15 mouse cellular contexts compared by ENCODE assay signal in the genomic region with DNA sequence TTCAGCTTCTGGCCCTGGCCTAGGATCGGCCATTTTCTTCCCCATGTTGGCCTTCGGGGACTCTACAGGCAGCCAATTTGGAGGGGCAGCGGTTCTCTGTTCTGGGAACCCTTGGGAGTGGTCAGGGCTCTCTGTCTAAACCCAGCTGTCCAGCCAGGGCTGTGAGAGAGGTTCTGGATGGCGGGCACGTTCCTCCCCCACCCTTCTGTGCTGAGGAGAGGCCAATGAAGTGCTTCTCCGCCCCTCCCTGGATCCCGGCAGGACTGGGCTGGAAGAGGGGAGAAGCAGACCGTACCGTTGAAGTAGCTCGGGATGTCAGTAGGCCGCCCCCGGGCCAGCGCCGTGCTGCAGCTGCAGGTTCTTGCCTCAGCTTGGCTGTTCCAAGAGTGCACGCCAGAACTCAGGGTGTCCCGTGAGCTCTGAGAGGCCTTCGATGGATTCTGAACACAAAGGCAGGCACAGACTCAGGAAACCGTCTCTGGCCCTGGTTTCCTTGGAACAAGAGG. TPM values are rescaled to one million over a fixed set of nuclear protein-coding genes. Genes with fewer than 3 reads are reported as not detected.
DNase-seq lines count a peak whose midpoint lies in the region; ATAC-seq and TF ChIP-seq lines count a peak whose summit lies in the region.
"Had no signal": no experiment of that assay in that cellular context is flagged by ENCODE, and none has a peak within 500 bp of the region (broad histone marks: within the 10 kb centered on the region; RNA-seq: fewer than 3 reads in every experiment).

No protein-coding gene starts in this region.

- TF ChIP-seq CTCF in cortical plate, adult 2 months (IDR thresholded peaks at IDR 0.05; ENCODE audit: extremely low read depth, insufficient read depth, low read length) = no peak

- DNase-seq in kidney, postnatal 4 days = no peak
- DNase-seq in gastrocnemius, postnatal 36 days = peak; percentile 50 to 57
- DNase-seq in limb, embryonic 14.5 days (ENCODE audit: low spot score) = no peak
- no peak for DNase-seq in c-Kit-positive CD71-positive TER-119-positive erythroid progenitor cells, embryonic 14.5 days (ENCODE audit: low spot score)
- no peak for DNase-seq in retina, postnatal 1 day
- no peak for DNase-seq in layer of hippocampus, postnatal 25 days (ENCODE audit: extremely low spot score in 1 of 2, low spot score in 1 of 2)
- DNase-seq: lung, postnatal 14 days; right cerebral cortex, postnatal 14 days; thymus, postnatal 14 days had no signal

- no peaks in the 10 kb centered on the region for H3K9me3 ChIP-seq in kidney, embryonic 15.5 days (replicated peaks)
- H3K9me3 ChIP-seq in limb, embryonic 14.5 days (ENCODE audit: control insufficient read depth, low read length) = no peaks in the 10 kb centered on the region
- H3K9me3 ChIP-seq: embryonic facial prominence, embryonic 12.5 days; hindbrain, embryonic 15.5 days had no signal

- intact Hi-C loops in gastrocnemius, postnatal 36 days (cut with DNase I) = no loop called here

- no peak for ATAC-seq in kidney, embryonic 15.5 days (replicated peaks; ENCODE audit: low FRiP score)
- no peak for ATAC-seq in limb, embryonic 14.5 days (ENCODE audit: low FRiP score, low read depth)
- ATAC-seq: activated CD4-positive, CD25-positive, alpha-beta regulatory T cell, adult 4 months had no signal

- no peak for TF ChIP-seq POLR2A in cortical plate, adult 2 months (IDR thresholded peaks at IDR 0.05; ENCODE audit: extremely low read depth, insufficient read depth, low read length)
- TF ChIP-seq POLR2A in limb, embryonic 14.5 days (IDR thresholded peaks at IDR 0.05; ENCODE audit: borderline replicate concordance, extremely low read depth, insufficient read depth, insufficient read length) = no peak

- H3K4me3 ChIP-seq in kidney, embryonic 15.5 days (replicated peaks) = no peak overlapping the region
- H3K4me3 ChIP-seq in cortical plate, adult 2 months (ENCODE audit: insufficient read depth, low read length) = no peak overlapping the region
- H3K4me3 ChIP-seq in limb, embryonic 14.5 days (replicated peaks; ENCODE audit: low read length) = no peak overlapping the region
- H3K4me3 ChIP-seq: embryonic facial prominence, embryonic 12.5 days; hindbrain, embryonic 15.5 days; myocyte had no signal

- no peaks in the 10 kb centered on the region for H3K27me3 ChIP-seq in kidney, embryonic 15.5 days
- H3K27me3 ChIP-seq in limb, embryonic 14.5 days (ENCODE audit: control insufficient read depth, insufficient read depth, low read length) = no peaks in the 10 kb centered on the region
- H3K27me3 ChIP-seq: hindbrain, embryonic 15.5 days had no signal

- WGBS in kidney, embryonic 15.5 days = 58% methylated on average over 18 of the region's 18 CpGs
- 63% methylated on average over 18 of the region's 18 CpGs for WGBS in limb, embryonic 14.5 days

- H3K9ac ChIP-seq in kidney, embryonic 15.5 days = no peak overlapping the region
- no peak overlapping the region for H3K9ac ChIP-seq in limb, embryonic 14.5 days (ENCODE audit: low read depth, low read length, severe bottlenecking)
- H3K9ac ChIP-seq: embryonic facial prominence, embryonic 12.5 days; hindbrain, embryonic 15.5 days had no signal

- H3K4me2 ChIP-seq in kidney, embryonic 15.5 days = no peak overlapping the region
- H3K4me2 ChIP-seq in limb, embryonic 14.5 days (replicated peaks; ENCODE audit: low read depth, low read length, severe bottlenecking) = no peak overlapping the region
- H3K4me2 ChIP-seq: embryonic facial prominence, embryonic 12.5 days; hindbrain, embryonic 15.5 days had no signal

- H3K4me1 ChIP-seq in kidney, embryonic 15.5 days = 0 out of 2 replicates have a peak, but pooled peaks cover 8% of the 10 kb centered on the region
- H3K4me1 ChIP-seq in cortical plate, adult 2 months (ENCODE audit: control insufficient read depth, insufficient read depth, low read length) = peaks cover 3% of the 10 kb centered on the region
- H3K4me1 ChIP-seq in limb, embryonic 14.5 days (ENCODE audit: control insufficient read depth, insufficient read depth, low read length) = no peaks in the 10 kb centered on the region
- H3K4me1 ChIP-seq: hindbrain, embryonic 15.5 days had no signal

- H3K36me3 ChIP-seq in kidney, embryonic 15.5 days = peaks cover 84% of the 10 kb centered on the region
- peaks cover 75% of the 10 kb centered on the region for H3K36me3 ChIP-seq in limb, embryonic 14.5 days (ENCODE audit: control insufficient read depth, insufficient read depth, low read length)

- H3K27ac ChIP-seq in kidney, embryonic 15.5 days = peak overlapping the region; percentile 4; the same call in 1 of the 2 replicates
- H3K27ac ChIP-seq in cortical plate, adult 2 months (ENCODE audit: insufficient read depth, low read length) = peak overlapping the region; percentile 2; the same call in 1 of the 2 replicates
- 0 out of 2 replicates have a peak overlapping the region, but pooled peaks have one; percentile 13 for H3K27ac ChIP-seq in limb, embryonic 14.5 days (replicated peaks; ENCODE audit: low read depth, low read length)
- H3K27ac ChIP-seq: embryonic facial prominence, embryonic 12.5 days; hindbrain, embryonic 15.5 days had no signal

RNA-seq across cellular contexts. Expression of a gene that starts 5.8 kb away (rescaled TPM):
- polyA plus RNA-seq in kidney, embryonic 15.5 days (2015; fragmentation: Nextera tagmentation; extraction: Ambion mirVana) = not detected in 2 replicates
- polyA plus RNA-seq in cortical plate, adult 2 months (2012; rRNA removed) = 2.5 and 2.9 TPM in 2 replicates
- total RNA-seq in gastrocnemius, postnatal 36 days (2021) = not detected
- not detected in 2 replicates for polyA plus RNA-seq in limb, embryonic 14.5 days (2012; rRNA removed)
- not detected in 2 replicates for polyA plus RNA-seq in limb, embryonic 14.5 days (2014; fragmentation: Nextera tagmentation; extraction: Ambion mirVana)
- 1 to 10 TPM in 1 of 2 experiments, under 1 TPM in 1; 0.81 to 1.7 TPM for total RNA-seq in layer of hippocampus, postnatal 25 days (2021)
- polyA plus RNA-seq: activated CD4-positive, CD25-positive, alpha-beta regulatory T cell, adult 4 months; embryonic facial prominence, embryonic 12.5 days had no signal

RNA-seq across cellular contexts. Expression of a gene that starts 15.6 kb away (rescaled TPM):
- polyA plus RNA-seq in kidney, embryonic 15.5 days (2015; fragmentation: Nextera tagmentation; extraction: Ambion mirVana) = 0.19 and 0.42 TPM in 2 replicates
- 4.2 and 6.4 TPM in 2 replicates for polyA plus RNA-seq in cortical plate, adult 2 months (2012; rRNA removed)
- total RNA-seq in gastrocnemius, postnatal 36 days (2021) = not detected
- 0.56 and 0.57 TPM in 2 replicates for polyA plus RNA-seq in limb, embryonic 14.5 days (2012; rRNA removed)
- polyA plus RNA-seq in limb, embryonic 14.5 days (2014; fragmentation: Nextera tagmentation; extraction: Ambion mirVana) = 0.88 and 1.5 TPM in 2 replicates
- 1 to 10 TPM; 1.1 to 1.5 TPM for total RNA-seq in layer of hippocampus, postnatal 25 days (2021)
- polyA plus RNA-seq: activated CD4-positive, CD25-positive, alpha-beta regulatory T cell, adult 4 months; myocyte had no signal

RNA-seq across cellular contexts. Expression of a gene that starts 43.3 kb away (rescaled TPM):
- 4.3 and 4.9 TPM in 2 replicates for polyA plus RNA-seq in kidney, embryonic 15.5 days (2015; fragmentation: Nextera tagmentation; extraction: Ambion mirVana)
- polyA plus RNA-seq in cortical plate, adult 2 months (2012; rRNA removed) = 2.8 and 3.4 TPM in 2 replicates
- 1 to 10 TPM; 1.9 to 2.6 TPM for total RNA-seq in gastrocnemius, postnatal 36 days (2021)
- 10.0 and 11.6 TPM in 2 replicates for polyA plus RNA-seq in limb, embryonic 14.5 days (2012; rRNA removed)
- polyA plus RNA-seq in limb, embryonic 14.5 days (2014; fragmentation: Nextera tagmentation; extraction: Ambion mirVana) = 4.0 and 4.6 TPM in 2 replicates
- 1 to 10 TPM; 3.0 to 3.7 TPM for total RNA-seq in layer of hippocampus, postnatal 25 days (2021)

RNA-seq across cellular contexts. Expression of a gene that starts 53.1 kb away (rescaled TPM):
- 2.2 and 3.8 TPM in 2 replicates for polyA plus RNA-seq in kidney, embryonic 15.5 days (2015; fragmentation: Nextera tagmentation; extraction: Ambion mirVana)
- 125 and 133 TPM in 2 replicates for polyA plus RNA-seq in cortical plate, adult 2 months (2012; rRNA removed)
- total RNA-seq in gastrocnemius, postnatal 36 days (2021) = 1 to 10 TPM; 3.6 to 5.6 TPM
- polyA plus RNA-seq in limb, embryonic 14.5 days (2012; rRNA removed) = 3.7 and 3.8 TPM in 2 replicates
- polyA plus RNA-seq in limb, embryonic 14.5 days (2014; fragmentation: Nextera tagmentation; extraction: Ambion mirVana) = 2.5 and 2.6 TPM in 2 replicates
- 100 to 1,000 TPM; 127 to 147 TPM for total RNA-seq in layer of hippocampus, postnatal 25 days (2021)

Comparison
In these comparisons a context has a peak if more than half of its experiments do, and no peak if none do; other contexts are left out.
1. DNase-seq: peak in gastrocnemius, postnatal 36 days (2 of 2); none in kidney, postnatal 4 days (0 of 2), limb, embryonic 14.5 days (single experiment), c-Kit-positive CD71-positive TER-119-positive erythroid progenitor cells, embryonic 14.5 days (single experiment), retina, postnatal 1 day (single experiment) and layer of hippocampus, postnatal 25 days (0 of 2).
2. Peak in every context shown above with its lines, with median percentiles within 50 percentile points of each other: H3K27ac ChIP-seq.